Mouse (Mus musculus) heart, adult 9 months (tissue): ENCODE measurements around the gene BC049352.
A peak's percentile ranks its signal among the peaks of the same experiment; 100 is the strongest.

Experiments used
- DNase-seq, 2 experiments: peaks; one replicate each; pipeline ENCODE4 v3.0.0; 2022; ENCODE audit warnings: low spot score in 2 of 2

Gene BC049352

GRCm38 (mm10) chr9:45189661-45190174 lies 7.9 kb downstream of the BC049352 start:
- DNase-seq = no peak

GRCm38 (mm10) chr9:45195468-45195867 lies 13.7 kb downstream of the BC049352 start:
- DNase-seq = no peak

DNA sequence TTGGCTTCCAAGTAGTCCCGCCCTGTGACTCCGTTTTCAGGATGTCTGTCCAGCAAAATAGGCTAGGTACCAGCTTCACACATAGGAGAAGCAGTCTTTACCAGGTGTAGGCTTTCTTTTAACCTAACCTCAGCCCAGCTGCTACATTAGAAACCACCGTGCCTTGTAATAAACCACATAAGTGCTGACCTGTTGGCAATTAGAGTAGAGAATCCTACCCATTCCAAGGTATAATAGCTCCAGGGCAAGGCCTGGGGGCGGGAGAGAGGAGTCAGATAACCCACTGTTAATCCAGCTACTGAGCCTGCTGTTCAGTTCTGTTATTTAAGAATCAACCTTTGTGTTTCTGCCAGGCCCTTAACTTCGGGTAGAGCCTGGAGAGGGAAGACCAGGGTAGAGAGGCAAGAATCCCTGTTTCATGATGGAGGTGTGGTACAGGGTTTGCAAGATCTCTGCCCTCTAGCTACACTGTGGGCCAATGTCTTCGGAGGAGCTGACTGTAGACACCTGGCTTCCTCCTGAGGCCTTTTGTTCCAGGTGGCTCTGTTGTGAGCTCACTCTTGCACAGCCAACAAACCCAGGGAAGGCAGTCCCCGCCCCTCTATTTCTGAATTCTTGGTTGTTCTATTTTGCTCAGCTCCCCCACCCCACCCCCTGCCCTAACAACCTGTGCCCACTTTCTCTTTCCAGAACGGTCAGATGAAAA lies 14.5 kb downstream of the BC049352 start:
- no peak for DNase-seq

DNA sequence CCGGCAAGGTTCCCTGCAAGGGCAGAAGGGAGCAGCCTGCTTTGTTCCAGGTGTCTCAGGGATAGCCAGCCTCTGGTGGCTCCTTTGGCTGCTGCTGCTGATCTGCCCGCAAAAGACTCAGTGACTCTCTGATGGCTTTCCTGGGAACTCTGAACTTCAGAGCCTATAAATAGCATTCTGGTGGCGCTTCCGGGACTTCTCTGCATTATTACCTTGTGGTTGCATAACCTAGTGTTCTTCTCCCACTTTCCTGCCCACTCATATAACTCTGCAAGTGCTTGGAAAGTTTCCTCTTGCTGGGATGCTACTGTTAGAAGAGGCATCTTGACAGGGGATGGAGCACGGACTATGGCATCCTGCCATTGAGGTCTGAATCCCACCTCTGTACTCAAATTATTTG lies 15.7 kb downstream of the BC049352 start:
- no peak for DNase-seq

DNA sequence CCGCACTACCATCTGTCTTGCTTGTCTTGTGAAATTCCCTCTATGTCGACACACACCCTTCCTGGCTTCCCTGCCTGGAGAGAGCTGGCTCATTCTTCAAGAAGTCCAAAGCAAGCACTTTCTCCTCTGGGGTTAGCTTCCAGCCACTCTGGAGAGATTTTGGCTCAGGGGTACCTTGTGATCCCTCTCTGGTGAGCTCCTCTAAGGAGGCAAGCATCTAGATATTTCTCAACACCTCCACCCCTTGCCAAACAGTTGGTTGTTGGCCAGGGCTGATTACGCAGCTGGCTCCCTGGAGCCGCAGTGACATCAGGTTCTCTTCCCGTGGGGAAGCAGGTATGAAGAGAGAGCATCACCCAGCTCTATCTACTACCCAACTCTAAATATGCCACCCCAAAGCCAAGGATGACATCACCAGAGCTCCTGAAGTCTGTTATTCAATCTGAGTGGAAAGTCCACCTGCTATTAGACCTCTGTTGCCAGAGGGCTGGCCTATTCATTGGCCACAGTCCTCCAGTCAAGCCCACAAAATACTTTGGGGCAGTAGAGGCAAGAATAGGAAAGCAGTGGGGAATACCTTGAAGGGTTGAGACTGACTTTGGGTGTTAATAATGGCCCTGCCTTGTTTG lies 19.6 kb downstream of the BC049352 start:
- peak; percentile 11 to 29 for DNase-seq

- no peak for DNase-seq
These were observed 20.4 kb downstream of the BC049352 start for GRCm38 (mm10) chr9:45202021-45202798.

GRCm38 (mm10) chr9:45203797-45204410 lies 22.1 kb downstream of the BC049352 start, which contains the start of gene Tmprss4:
Tmprss4 (minus strand) TSS chr9:45204092.
- DNase-seq = no peak

DNA sequence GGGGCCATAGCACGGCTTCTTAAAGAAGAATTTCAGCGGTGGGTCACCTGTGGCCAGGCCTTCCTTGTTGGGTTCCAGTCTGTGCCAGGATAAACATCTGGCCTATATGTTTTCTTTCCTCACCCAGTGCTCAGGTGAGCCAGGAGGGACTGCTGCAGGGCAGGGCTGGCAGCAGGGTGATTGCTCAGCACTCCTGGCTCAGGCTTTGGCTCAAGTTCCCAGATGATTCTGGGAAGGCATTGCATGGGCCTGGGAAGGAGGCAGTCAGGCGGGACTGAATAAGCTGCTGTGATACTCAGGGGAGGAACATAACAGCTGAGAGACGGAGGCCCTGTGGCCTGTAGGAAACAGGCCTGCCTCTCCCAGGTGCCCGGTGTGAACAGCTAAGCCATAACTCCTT lies 23.3 kb downstream of the BC049352 start:
- no peak for DNase-seq

DNA sequence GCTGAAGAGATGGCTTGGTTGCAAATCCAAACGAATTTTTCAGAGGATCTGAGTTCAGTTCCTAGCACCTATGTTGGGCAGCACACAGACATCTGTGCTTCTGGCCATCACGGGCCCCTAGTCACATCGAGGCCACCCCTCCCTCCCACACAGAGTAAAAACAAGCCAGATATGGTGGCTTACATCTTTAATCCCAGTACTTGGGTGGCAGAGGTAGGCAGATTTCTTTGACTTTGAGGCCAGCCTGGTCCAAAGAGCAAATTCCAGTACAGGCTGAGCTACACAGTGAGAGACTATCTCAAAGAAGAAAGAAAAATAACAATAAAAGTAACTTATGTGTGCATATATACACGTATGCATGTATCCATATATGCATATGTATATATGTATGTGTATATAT lies 24.3 kb downstream of the BC049352 start:
- DNase-seq = no peak

DNA sequence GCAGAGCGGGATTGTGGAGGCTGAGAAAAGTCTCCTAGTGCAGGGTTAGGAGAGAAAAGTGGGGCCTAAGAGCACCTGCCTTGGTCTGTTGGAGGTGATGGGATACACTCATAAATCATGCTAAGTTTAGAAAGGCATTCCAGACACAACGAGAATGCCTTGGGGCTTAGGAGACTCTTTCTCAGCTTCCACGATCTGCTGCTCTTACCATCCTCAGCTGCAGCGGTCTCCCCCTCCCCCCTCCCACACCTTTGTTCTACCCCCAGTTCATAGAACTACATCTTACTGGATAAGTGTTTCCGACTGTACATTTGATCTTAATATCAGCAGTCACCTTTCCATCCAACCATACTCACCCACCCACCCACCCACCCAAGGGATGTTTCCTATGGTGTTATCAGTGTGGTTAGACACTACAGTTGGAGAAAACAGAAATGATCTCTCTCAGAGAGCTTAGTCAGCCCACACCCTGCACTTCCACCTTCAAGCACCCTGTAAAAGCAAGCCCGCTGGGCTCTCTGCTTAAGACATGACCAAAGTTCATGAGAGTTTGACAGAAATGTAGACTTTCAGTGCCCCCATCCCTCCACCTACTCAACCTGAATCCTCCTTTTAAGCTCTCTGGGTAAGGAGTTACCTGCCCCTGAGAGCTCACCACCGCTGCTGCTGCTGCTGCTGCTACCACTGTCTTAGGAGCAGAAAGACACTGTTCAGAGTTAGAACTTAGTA lies 25.4 kb downstream of the BC049352 start:
- no peak for DNase-seq

DNA sequence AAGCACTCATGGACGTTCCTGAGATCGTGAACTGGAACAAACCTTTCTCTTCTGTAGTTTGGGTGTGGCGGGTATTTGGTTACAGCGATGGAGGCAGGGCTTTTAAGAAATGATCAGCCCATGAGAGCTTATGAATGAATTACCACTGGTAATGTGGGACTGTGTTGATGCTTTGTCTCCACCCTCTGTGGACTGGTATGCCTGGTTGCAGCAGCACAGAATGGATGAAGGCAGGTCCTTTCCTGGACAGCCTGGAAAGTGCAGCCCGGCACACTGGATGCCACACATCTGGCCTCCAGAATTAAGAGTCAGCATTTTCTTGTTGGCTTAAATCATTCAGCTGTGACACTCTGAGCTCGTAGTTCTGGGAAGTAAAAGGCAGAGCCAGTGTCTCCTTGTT lies 30.2 kb downstream of the BC049352 start:
- no peak for DNase-seq

DNA sequence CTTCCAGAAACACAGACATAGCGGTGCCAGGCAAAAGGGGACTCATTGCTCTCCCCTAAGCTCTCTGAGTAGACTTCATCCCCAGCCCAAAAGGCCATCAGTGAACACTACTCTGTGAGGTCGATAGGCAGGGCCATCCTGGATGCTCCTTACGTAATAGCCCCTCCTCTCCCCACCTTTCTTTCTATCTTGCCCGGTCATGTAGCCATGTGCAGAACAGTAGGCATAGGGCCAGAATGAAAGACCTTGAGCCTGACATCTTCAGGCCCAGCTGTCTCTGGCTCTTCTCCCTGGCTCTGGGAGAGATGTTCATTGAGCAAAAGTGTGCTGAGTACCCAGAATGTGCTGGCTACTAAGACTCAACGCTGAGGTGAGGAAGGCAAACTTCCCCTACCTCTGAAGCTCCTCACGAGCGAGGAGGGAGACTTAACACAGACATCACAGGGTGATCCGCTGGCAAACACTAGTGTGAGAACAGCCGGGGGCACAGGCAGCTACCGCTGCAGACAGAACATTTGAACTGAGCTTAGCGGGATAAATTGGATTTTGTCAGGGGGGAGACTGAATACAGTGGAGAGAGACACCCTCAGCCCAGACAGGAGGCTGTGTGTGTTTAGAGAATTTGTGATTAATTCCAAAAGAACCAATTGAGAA lies 33.8 kb downstream of the BC049352 start:
- no peak for DNase-seq

GRCm38 (mm10) chr9:45219644-45220043 lies 37.8 kb downstream of the BC049352 start:
- DNase-seq = no peak

DNA sequence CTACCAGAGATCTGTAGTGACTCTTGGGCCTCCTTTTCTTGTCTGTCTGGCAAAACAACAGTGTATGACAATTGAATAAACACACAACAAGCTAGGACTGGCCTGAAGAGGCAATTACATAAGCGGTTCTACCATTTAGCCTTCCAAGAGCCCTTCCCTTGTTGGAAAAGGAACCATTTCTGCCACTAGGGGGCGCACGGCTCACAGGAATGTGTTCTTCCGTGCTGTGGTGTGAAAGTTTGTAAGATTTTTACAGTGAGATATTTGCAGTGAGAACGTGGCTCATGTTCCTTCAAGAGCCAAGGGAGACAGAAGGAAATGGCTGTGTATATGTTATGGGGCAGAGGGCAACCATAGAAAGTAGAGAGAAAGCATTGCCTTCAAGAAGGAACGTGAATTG lies 39.8 kb downstream of the BC049352 start:
- peak; percentile 55 to 83 for DNase-seq

- DNase-seq = no peak
These were observed 47.6 kb downstream of the BC049352 start for GRCm38 (mm10) chr9:45229359-45229758.

DNA sequence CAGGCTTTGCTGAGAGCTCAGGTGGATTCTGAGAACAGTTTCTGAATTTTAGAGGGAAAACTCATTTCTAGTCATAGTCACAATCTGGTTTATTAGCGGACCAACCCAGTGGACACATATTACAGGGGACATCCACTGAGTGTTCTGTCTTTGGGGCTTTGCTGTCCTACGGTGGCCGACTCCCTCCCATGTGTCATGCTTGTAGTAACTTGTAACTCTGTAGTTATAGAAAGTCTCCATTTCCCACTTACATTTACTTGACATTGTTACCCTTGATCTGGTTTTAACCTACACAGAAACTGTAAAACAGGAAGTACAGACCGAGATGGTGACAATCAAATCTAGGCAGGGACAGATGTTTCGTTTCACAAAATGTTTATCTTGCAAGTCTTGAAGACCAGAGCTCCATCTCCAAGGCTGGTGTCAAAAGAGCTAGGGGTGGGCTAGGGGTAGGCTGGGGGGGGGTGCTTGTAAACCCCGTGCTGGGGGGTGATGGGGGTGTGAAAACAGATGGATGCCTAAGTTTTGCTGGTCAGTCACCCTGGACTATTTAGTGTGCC lies 53.9 kb downstream of the BC049352 start:
- DNase-seq = no peak

DNA sequence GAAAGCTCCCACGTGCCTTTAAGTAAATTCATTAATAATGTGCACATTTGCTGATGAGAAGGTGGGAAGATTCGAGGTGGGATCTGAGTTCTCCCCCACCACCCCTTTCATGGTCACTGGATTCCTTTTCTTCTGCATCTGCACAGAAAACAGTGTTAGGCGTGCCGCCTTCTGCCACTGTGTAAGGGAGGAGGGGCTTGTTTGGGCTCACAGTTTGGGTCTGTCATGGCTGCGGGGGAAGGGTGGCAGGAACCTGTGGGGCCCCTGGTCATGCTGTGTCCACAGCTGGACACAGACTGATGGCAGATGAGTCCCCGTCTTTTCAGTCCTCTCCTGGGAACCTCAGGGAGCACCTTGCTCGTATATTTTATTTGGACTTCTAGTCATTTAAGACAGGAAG lies 54.9 kb downstream of the BC049352 start:
- no peak for DNase-seq

- DNase-seq = peak in 1 of 2 experiments; percentile 33
These were observed 59.6 kb downstream of the BC049352 start for GRCm38 (mm10) chr9:45241397-45241796.

GRCm38 (mm10) chr9:45245432-45245831 lies 63.6 kb downstream of the BC049352 start:
- peak in 1 of 2 experiments; percentile 44 for DNase-seq

GRCm38 (mm10) chr9:45246060-45246459 lies 64.3 kb downstream of the BC049352 start:
- DNase-seq = peak; percentile 43 to 67
